Mouse (Mus musculus): Measurements from ENCODE around the gene Rbm14. TPM values are rescaled to one million over a fixed set of nuclear protein-coding genes. Genes with fewer than 3 reads are reported as not detected.

Rbm14 gene
- total and polyA plus RNA-seq, 2 experiments from 2014 or later: 37.5 to 45.6 TPM

GRCm38 (mm10) chr19:4849800-4850199, 38.4 kb upstream of the Rbm14 start:
- Histone ChIP-seq H3K4me2 (ENCODE audit: low read depth, low read length) (no peak overlapping the region), H3K27ac (no peak overlapping the region), H3K9me3 (ENCODE audit: low read length) (no peaks in the 10 kb centered on the region), H3K4me3 (ENCODE audit: low read length) (no peak overlapping the region), H3K9ac (replicated peaks; ENCODE audit: low read length) (no peak overlapping the region), H3K4me1 (ENCODE audit: insufficient read depth, low read length) (no peaks in the 10 kb centered on the region), H3K36me3 (ENCODE audit: insufficient read depth, low read length) (no peaks in the 10 kb centered on the region), H3K27me3 (ENCODE audit: insufficient read depth, low read length) (no peaks in the 10 kb centered on the region)
- no peak for TF ChIP-seq CTCF (IDR thresholded peaks at IDR 0.05; ENCODE audit: low read depth)
- 47% methylated on average over 4 of the region's 4 CpGs for WGBS
- ATAC-seq: no peak
- no peak for DNase-seq (ENCODE audit: low spot score)

GRCm38 (mm10) chr19:4847490-4847889, 36.1 kb upstream of the Rbm14 start:
- Histone ChIP-seq H3K27me3 (ENCODE audit: insufficient read depth, low read length) (no peaks in the 10 kb centered on the region), H3K4me1 (ENCODE audit: insufficient read depth, low read length) (no peaks in the 10 kb centered on the region), H3K9me3 (ENCODE audit: low read length) (no peaks in the 10 kb centered on the region), H3K27ac (no peak overlapping the region), H3K4me3 (ENCODE audit: low read length) (no peak overlapping the region), H3K4me2 (ENCODE audit: low read depth, low read length) (no peak overlapping the region), H3K9ac (replicated peaks; ENCODE audit: low read length) (no peak overlapping the region), H3K36me3 (ENCODE audit: insufficient read depth, low read length) (no peaks in the 10 kb centered on the region)
- ATAC-seq (no peak), DNase-seq (ENCODE audit: low spot score) (peak; percentile 62)
- TF ChIP-seq CTCF (IDR thresholded peaks at IDR 0.05; ENCODE audit: low read depth): peak; percentile 73
- 37% methylated on average over 7 of the region's 7 CpGs for WGBS

GRCm38 (mm10) chr19:4845846-4846245, 34.4 kb upstream of the Rbm14 start:
- no peak for ATAC-seq
- H3K36me3 ChIP-seq (ENCODE audit: insufficient read depth, low read length): no peaks in the 10 kb centered on the region
- no peak overlapping the region for H3K4me2 ChIP-seq (ENCODE audit: low read depth, low read length)
- H3K4me1 ChIP-seq (ENCODE audit: insufficient read depth, low read length): no peaks in the 10 kb centered on the region
- no peak for DNase-seq (ENCODE audit: low spot score)
- H3K27me3 ChIP-seq (ENCODE audit: insufficient read depth, low read length): 0 out of 2 replicates have a peak, but pooled peaks cover 5% of the 10 kb centered on the region
- no peak overlapping the region for H3K4me3 ChIP-seq (ENCODE audit: low read length)
- no peak overlapping the region for H3K27ac ChIP-seq
- H3K9me3 ChIP-seq (ENCODE audit: low read length): no peaks in the 10 kb centered on the region
- H3K9ac ChIP-seq (replicated peaks; ENCODE audit: low read length): no peak overlapping the region
- no peak for TF ChIP-seq CTCF (IDR thresholded peaks at IDR 0.05; ENCODE audit: low read depth)
- WGBS: 71% methylated on average over 2 of the region's 2 CpGs

GRCm38 (mm10) chr19:4842611-4843010, 31.2 kb upstream of the Rbm14 start:
- Histone ChIP-seq H3K4me3 (ENCODE audit: low read length) (no peak overlapping the region), H3K27me3 (ENCODE audit: insufficient read depth, low read length) (peaks cover 13% of the 10 kb centered on the region; the same call in 1 of the 2 replicates), H3K4me2 (ENCODE audit: low read depth, low read length) (no peak overlapping the region), H3K27ac (no peak overlapping the region), H3K36me3 (ENCODE audit: insufficient read depth, low read length) (no peaks in the 10 kb centered on the region), H3K4me1 (ENCODE audit: insufficient read depth, low read length) (peaks cover 6% of the 10 kb centered on the region; the same call in 1 of the 2 replicates), H3K9me3 (ENCODE audit: low read length) (no peaks in the 10 kb centered on the region), H3K9ac (replicated peaks; ENCODE audit: low read length) (no peak overlapping the region)
- ATAC-seq (no peak), DNase-seq (ENCODE audit: low spot score) (no peak)
- WGBS: 65% methylated on average over 2 of the region's 2 CpGs
- no peak for TF ChIP-seq CTCF (IDR thresholded peaks at IDR 0.05; ENCODE audit: low read depth)

GRCm38 (mm10) chr19:4840848-4841247, 29.4 kb upstream of the Rbm14 start:
- ATAC-seq (no peak), DNase-seq (ENCODE audit: low spot score) (no peak)
- Histone ChIP-seq H3K4me1 (ENCODE audit: insufficient read depth, low read length) (peaks cover 6% of the 10 kb centered on the region; the same call in 1 of the 2 replicates), H3K9ac (replicated peaks; ENCODE audit: low read length) (no peak overlapping the region), H3K4me3 (ENCODE audit: low read length) (no peak overlapping the region), H3K27ac (no peak overlapping the region), H3K27me3 (ENCODE audit: insufficient read depth, low read length) (peaks cover 13% of the 10 kb centered on the region; the same call in 1 of the 2 replicates), H3K9me3 (ENCODE audit: low read length) (no peaks in the 10 kb centered on the region), H3K36me3 (ENCODE audit: insufficient read depth, low read length) (no peaks in the 10 kb centered on the region), H3K4me2 (ENCODE audit: low read depth, low read length) (no peak overlapping the region)
- no peak for TF ChIP-seq CTCF (IDR thresholded peaks at IDR 0.05; ENCODE audit: low read depth)
- WGBS: 86% methylated on average over 9 of the region's 9 CpGs

GRCm38 (mm10) chr19:4839149-4839548, 27.7 kb upstream of the Rbm14 start, which contains the start of the genes Ccs and Ccdc87:
TSS of gene Ccs (minus strand) at chr19:4839332.
TSS of gene Ccdc87 (plus strand) at chr19:4839366.
- Histone ChIP-seq H3K9ac (replicated peaks; ENCODE audit: low read length) (peak within 1 kb of the TSS; percentile 59), H3K27ac (peak within 1 kb of the TSS; percentile 37; the same call in 1 of the 2 replicates)
- ATAC-seq: peak; percentile 98

GRCm38 (mm10) chr19:4838526-4839140, 27.2 kb upstream of the Rbm14 start:
- no peaks in the 10 kb centered on the region for H3K9me3 ChIP-seq (ENCODE audit: low read length)
- peak overlapping the region; percentile 37; the same call in 1 of the 2 replicates for H3K27ac ChIP-seq
- WGBS: 28% methylated on average over 10 of the region's 10 CpGs
- no peaks in the 10 kb centered on the region for H3K36me3 ChIP-seq (ENCODE audit: insufficient read depth, low read length)
- TF ChIP-seq CTCF (IDR thresholded peaks at IDR 0.05; ENCODE audit: low read depth): no peak
- peak overlapping the region; percentile 59 for H3K9ac ChIP-seq (replicated peaks; ENCODE audit: low read length)
- H3K4me1 ChIP-seq (ENCODE audit: insufficient read depth, low read length): peaks cover 6% of the 10 kb centered on the region; the same call in 1 of the 2 replicates
- peak overlapping the region; percentile 67 for H3K4me3 ChIP-seq (ENCODE audit: low read length)
- peaks cover 13% of the 10 kb centered on the region; the same call in 1 of the 2 replicates for H3K27me3 ChIP-seq (ENCODE audit: insufficient read depth, low read length)
- peak overlapping the region; percentile 98 for H3K4me2 ChIP-seq (ENCODE audit: low read depth, low read length)
- no peak for DNase-seq (ENCODE audit: low spot score)
- ATAC-seq: no peak; the same call in 1 of the 2 replicates

More at GRCm38 (mm10) chr19:4839149-4839548, 27.7 kb upstream of the Rbm14 start, which contains the start of the genes Ccs and Ccdc87:
- DNase-seq (ENCODE audit: low spot score): peak; percentile 98
- peak within 1 kb of the TSS; percentile 98 for H3K4me2 ChIP-seq (ENCODE audit: low read depth, low read length)
- TF ChIP-seq CTCF (IDR thresholded peaks at IDR 0.05; ENCODE audit: low read depth): no peak; the same call in none of the 2 replicates
- H3K4me3 ChIP-seq (ENCODE audit: low read length): peak within 1 kb of the TSS; percentile 67
- no peaks in the 10 kb centered on the region for H3K9me3 ChIP-seq (ENCODE audit: low read length)
- under 1% methylated on average over 25 of the region's 25 CpGs for WGBS
- H3K4me1 ChIP-seq (ENCODE audit: insufficient read depth, low read length): peaks cover 6% of the 10 kb centered on the region; the same call in 1 of the 2 replicates
- H3K36me3 ChIP-seq (ENCODE audit: insufficient read depth, low read length): no peaks in the 10 kb centered on the region
- H3K27me3 ChIP-seq (ENCODE audit: insufficient read depth, low read length): peaks cover 13% of the 10 kb centered on the region; the same call in 1 of the 2 replicates

All from hindbrain, postnatal 0 days (tissue).